Mouse (Mus musculus) adipocyte (in vitro differentiated cells): ENCODE results near the gene Olfr159.
A peak's percentile ranks its signal among the peaks of the same experiment; 100 is the strongest.

Source experiments
- DNase-seq: peaks from one replicate; pipeline ENCODE4 v3.0.0-alpha.2; 2016; ENCODE audit warnings: low spot score

Gene Olfr159

DNA sequence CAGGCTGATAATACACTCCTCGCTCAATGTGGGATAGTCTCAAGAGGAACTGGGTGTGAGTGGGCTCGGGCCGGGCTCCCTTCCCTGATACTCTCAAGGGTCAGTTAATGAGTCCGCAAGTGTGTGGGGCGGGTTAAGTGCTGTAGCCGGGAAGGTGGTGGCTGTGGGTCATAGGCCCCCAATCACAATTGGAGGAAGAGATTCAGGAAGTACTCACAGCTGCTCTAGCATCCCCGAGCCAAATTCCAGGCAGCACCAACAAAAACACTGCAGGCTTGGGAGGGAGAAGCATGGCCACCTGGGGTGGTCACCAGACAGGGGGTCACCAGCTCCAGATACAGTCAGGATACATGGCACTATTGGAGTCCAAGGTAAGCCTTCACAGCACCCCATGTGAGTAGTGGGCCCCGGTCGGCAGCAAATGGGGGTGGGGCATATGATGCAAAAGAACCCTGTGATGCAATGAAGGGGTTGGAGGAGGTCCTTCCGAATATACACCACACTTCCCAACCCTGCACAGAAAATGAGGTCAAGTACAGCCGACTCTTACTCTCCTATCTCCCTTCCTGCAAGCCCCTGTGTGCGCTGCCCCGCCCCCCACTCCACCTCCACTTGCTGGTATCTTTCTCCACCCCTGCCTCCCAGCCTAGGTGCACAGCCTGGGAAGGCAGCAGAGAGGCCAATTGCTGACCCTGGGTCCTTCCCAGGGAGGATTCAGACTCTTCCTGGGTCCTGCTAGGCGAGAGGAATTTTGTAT, 40.8 kb downstream of the Olfr159 start, which contains the start of gene Spaar:
Gene Spaar (plus strand): TSS at position 241 of the 757 bp plus-strand sequence.
- no peak for DNase-seq

DNA sequence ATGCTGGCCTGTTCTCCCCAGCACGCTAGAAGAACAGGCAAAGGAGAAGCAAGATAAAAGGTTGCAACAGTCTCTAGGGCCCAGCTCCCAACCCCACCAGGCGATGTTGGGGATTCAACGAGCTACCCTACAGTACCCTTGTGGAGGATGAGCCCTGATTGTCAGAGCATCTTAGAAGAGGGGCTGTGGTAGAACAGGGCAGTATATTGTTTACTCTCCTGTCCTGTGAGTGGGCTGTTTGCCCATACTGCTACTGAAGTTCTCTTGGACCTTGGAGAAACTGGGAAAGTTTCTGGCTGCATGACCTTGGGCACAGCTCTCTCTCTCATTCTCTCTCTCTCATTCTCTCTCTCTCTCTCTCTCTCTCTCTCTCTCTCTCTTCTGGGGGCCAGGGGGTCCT, 41.7 kb downstream of the Olfr159 start:
- DNase-seq: peak; percentile 80

- peak; percentile 99 for DNase-seq
Observed at GRCm38 (mm10) chr4:43728576-43728954, 42.2 kb downstream of the Olfr159 start.

DNA sequence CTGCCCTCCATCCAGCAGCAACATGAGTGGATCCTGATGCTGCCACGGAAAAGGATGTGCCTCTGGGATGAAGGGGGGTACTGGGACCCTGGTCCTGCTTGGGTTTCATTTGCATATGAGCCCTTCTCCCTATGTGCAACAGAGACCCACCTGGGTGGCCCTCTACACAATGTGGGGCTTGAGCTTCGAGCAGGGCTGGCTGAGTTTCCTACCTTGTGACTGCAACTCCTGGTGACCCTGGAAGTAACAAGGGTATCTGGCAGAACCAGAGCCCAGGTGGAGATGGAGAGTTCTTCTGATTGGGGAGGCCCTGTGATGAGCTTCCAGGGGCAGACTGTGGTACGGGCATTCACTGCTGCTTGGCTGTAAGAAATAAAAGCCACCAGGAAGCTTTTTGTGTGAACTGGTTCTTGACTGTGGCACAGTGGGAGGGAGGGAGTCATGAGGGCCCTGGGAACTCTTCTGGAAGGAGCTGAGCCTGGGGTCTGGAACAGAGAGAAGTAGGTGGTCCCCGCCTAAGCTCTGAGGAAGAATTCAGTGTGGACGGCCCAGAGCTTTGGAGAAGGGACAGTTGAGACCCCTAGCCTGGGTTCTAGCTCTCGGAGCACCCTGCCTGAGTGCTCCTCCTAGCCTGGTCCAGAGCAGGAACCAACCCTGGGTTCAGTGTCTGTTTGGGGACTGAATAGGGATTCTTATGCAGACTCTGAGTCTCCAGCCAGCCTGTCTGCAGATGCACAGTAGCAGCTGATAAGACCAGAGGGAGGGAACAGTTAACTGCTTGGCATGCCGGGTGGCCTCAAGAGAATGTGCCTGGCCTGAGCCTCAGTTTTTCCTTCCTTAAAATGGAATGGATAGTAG, 42.9 kb downstream of the Olfr159 start:
- DNase-seq: peak; percentile 55

- DNase-seq: peak; percentile 97
Observed at GRCm38 (mm10) chr4:43726995-43727394, 43.8 kb downstream of the Olfr159 start, which contains the start of gene Hrct1. Gene Hrct1 (plus strand): TSS chr4:43727188.

GRCm38 (mm10) chr4:43726228-43726993, 44.4 kb downstream of the Olfr159 start:
- no peak for DNase-seq

- DNase-seq: peak; percentile 86
Observed at GRCm38 (mm10) chr4:43724764-43725163, 46.0 kb downstream of the Olfr159 start.

GRCm38 (mm10) chr4:43722191-43722590, 48.6 kb downstream of the Olfr159 start:
- DNase-seq: no peak

DNA sequence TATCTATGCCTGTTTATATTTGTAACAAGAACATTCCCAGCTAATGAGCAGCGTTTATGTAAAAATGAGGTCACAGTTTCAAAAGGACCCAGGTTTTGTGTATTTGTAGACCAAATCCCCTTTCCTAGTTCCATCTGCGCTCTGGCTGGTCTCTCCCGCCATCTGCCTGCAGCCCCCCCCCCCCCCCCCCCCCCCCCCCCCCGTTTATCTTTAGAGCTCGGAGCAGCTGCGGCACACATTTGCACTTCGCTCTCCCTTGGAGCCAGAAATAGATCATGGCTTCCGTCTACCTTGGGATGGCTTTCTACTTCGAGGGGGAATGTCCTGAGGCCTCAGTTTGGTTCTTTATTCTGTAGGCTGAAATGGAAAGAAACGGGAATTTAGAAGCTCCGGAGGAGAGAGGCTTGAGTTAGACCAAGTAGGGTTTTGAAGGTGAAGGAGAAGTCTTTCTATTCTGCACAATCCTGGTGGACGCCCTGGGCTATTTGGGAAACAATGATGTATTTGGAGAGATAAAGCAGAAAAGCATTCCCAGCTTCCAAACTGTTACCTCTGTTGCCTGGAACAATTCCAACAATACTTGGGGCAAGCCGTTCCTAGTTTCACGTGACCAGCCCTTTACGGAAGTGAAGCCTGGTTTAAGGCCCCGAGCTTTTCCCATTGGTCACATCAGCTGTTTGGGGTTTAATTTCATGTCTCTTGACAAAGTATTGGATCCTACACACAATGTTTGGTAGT, 50.1 kb downstream of the Olfr159 start:
- no peak for DNase-seq
